Mouse (Mus musculus) liver, adult 2 months (tissue): ENCODE data around the gene Tmem198b.

Source experiments
- CTCF ChIP-seq: fragments of 200-500 bp; IDR thresholded peaks from 2 replicates; pipeline ENCODE4 v1.5.1; 2011; ENCODE audit warnings: low read depth, low read length, control low read depth
- POLR2A ChIP-seq: fragments of 200-500 bp; IDR thresholded peaks from 2 replicates; pipeline ENCODE4 v1.6.1; 2011; ENCODE audit warnings: low read length, control low read depth; ENCODE audit not compliant: insufficient read depth; ENCODE audit errors: extremely low read depth

DNA sequence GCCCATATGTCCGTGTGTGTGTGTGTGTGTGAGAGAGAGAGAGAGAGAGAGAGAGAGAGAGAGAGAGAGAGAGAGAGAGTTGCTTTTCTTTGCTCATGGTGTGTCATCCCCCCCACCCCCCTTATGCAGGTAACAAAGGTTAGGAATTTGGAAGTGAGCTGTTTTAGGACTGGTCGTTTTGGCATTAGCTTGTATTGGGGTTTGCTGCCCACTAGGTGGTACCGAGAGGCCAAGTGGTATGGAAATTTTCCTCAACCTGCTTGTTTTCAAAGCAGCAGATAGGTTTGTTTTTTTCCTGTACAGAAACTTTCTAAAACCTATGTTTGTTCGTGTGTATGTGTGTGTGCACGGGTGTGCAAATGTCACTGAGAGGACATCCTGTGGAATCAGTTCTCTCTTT lies 30.5 kb downstream of the Tmem198b start:
- no peak for TF ChIP-seq CTCF
- TF ChIP-seq POLR2A = no peak
